Comparison of ENCODE assay signal across 12 mouse cellular contexts in genomic region chr5:34520458-34521209, GRCm38 (mm10). TPM values are rescaled to one million over a fixed set of nuclear protein-coding genes. Genes with fewer than 3 reads are reported as not detected.
DNase-seq lines count a peak whose midpoint lies in the region; TF ChIP-seq lines count a peak whose summit lies in the region.
"Had no signal": no experiment of that assay in that cellular context is flagged by ENCODE, and none has a peak within 500 bp of the region (broad histone marks: within the 10 kb centered on the region; RNA-seq: fewer than 3 reads in every experiment).

No protein-coding gene starts in this region.

- peak overlapping the region; percentile 91 for H3K27ac ChIP-seq in bone marrow macrophage, adult 2 months (ENCODE audit: insufficient read depth, low read depth, low read length)
- H3K27ac ChIP-seq in macrophage = peak overlapping the region; percentile 83
- H3K27ac ChIP-seq: embryonic facial prominence, embryonic 15.5 days; limb, embryonic 12.5 days had no signal

- TF ChIP-seq POLR2A in bone marrow macrophage, adult 2 months (IDR thresholded peaks at IDR 0.05; ENCODE audit: borderline replicate concordance, low read depth, low read length) = no peak

- H3K36me3 ChIP-seq in macrophage (ENCODE audit: inconsistent target) = no peaks in the 10 kb centered on the region
- H3K36me3 ChIP-seq: embryonic facial prominence, embryonic 15.5 days; limb, embryonic 12.5 days had no signal

- H3K79me2 ChIP-seq in macrophage (ENCODE audit: inconsistent target) = peaks cover under 1% of the 10 kb centered on the region; the same call in 1 of the 2 replicates

- H3K4me3 ChIP-seq in bone marrow macrophage, adult 2 months (ENCODE audit: insufficient read depth, low read length) = no peak overlapping the region
- no peak overlapping the region for H3K4me3 ChIP-seq in macrophage (ENCODE audit: inconsistent target)
- H3K4me3 ChIP-seq: embryonic facial prominence, embryonic 15.5 days; limb, embryonic 12.5 days had no signal

- TF ChIP-seq CTCF in bone marrow macrophage, adult 2 months (IDR thresholded peaks at IDR 0.05; ENCODE audit: low read depth, low read length) = no peak

- peaks cover 31% of the 10 kb centered on the region for H3K4me1 ChIP-seq in bone marrow macrophage, adult 2 months (ENCODE audit: control insufficient read depth, insufficient read depth, low read length)
- H3K4me1 ChIP-seq: limb, embryonic 12.5 days had no signal

- peak; percentile 61 to 66 for DNase-seq in spleen, adult 18-20 months
- no peak for DNase-seq in spleen, postnatal 14 days (ENCODE audit: low spot score in 2 of 2)
- DNase-seq in thymus, postnatal 25 days = peak; percentile 77
- DNase-seq in cerebellum, postnatal 36 days = no peak
- no peak for DNase-seq in adrenal gland, postnatal 10 days
- DNase-seq in left cerebral cortex, adult 11 months (ENCODE audit: low spot score) = no peak
- DNase-seq: gastrocnemius, postnatal 10 days; kidney, adult 9 months had no signal

- WGBS in macrophage (ENCODE audit: missing documents) = 32% methylated on average over 10 of the region's 11 CpGs

RNA-seq across cellular contexts. Expression of gene Sh3bp2, which starts 5.0 kb away (rescaled TPM):
- polyA plus RNA-seq in bone marrow macrophage, adult 2 months (2012; ENCODE audit: insufficient read depth, insufficient read length, missing spikeins) = 129 and 132 TPM in 2 replicates
- 100 to 1,000 TPM; 175 to 607 (median 366) TPM for total RNA-seq in macrophage (2018; cell fraction: chromatin; rRNA removed)
- 100 to 1,000 TPM in 18 of 26 experiments, 10 to 100 TPM in 8; 68.6 to 194 (median 120) TPM for total RNA-seq in macrophage (2018; cell fraction: cytosol; rRNA removed)
- 100 to 1,000 TPM; 130 to 352 (median 231) TPM for total RNA-seq in macrophage (2018; cell fraction: nucleus; rRNA removed)
- 112 to 135 TPM (median 116 TPM) in 3 replicates for polyA plus RNA-seq in macrophage (2018)
- total RNA-seq in adrenal gland, postnatal 10 days (2021) = 1 to 10 TPM; 5.9 to 7.0 TPM

RNA-seq across cellular contexts. Expression of gene Tnip2, which starts 6.8 kb away (rescaled TPM):
- polyA plus RNA-seq in bone marrow macrophage, adult 2 months (2012; ENCODE audit: insufficient read depth, insufficient read length, missing spikeins) = 34.2 and 43.9 TPM in 2 replicates
- total RNA-seq in macrophage (2018; cell fraction: chromatin; rRNA removed) = 100 to 1,000 TPM; 108 to 396 (median 174) TPM
- 10 to 100 TPM; 16.4 to 32.3 (median 19.7) TPM for total RNA-seq in macrophage (2018; cell fraction: cytosol; rRNA removed)
- 100 to 1,000 TPM in 14 of 26 experiments, 10 to 100 TPM in 12; 60.1 to 370 (median 104) TPM for total RNA-seq in macrophage (2018; cell fraction: nucleus; rRNA removed)
- polyA plus RNA-seq in macrophage (2018) = 20.0 to 28.2 TPM (median 24.5 TPM) in 3 replicates
- 10 to 100 TPM; 10.6 to 16.1 TPM for total RNA-seq in adrenal gland, postnatal 10 days (2021)

RNA-seq across cellular contexts. Expression of gene Add1, which starts 52.8 kb away (rescaled TPM):
- polyA plus RNA-seq in bone marrow macrophage, adult 2 months (2012; ENCODE audit: insufficient read depth, insufficient read length, missing spikeins) = 120 and 122 TPM in 2 replicates
- total RNA-seq in macrophage (2018; cell fraction: chromatin; rRNA removed) = 100 to 1,000 TPM; 113 to 315 (median 212) TPM
- 100 to 1,000 TPM in 22 of 26 experiments, 10 to 100 TPM in 4; 93.8 to 151 (median 117) TPM for total RNA-seq in macrophage (2018; cell fraction: cytosol; rRNA removed)
- 100 to 1,000 TPM in 25 of 26 experiments, 10 to 100 TPM in 1; 98.1 to 214 (median 158) TPM for total RNA-seq in macrophage (2018; cell fraction: nucleus; rRNA removed)
- 107 to 147 TPM (median 116 TPM) in 3 replicates for polyA plus RNA-seq in macrophage (2018)
- 100 to 1,000 TPM; 135 to 182 TPM for total RNA-seq in adrenal gland, postnatal 10 days (2021)

Comparison
In these comparisons a context has a peak if more than half of its experiments do, and no peak if none do; other contexts are left out.
1. DNase-seq: peak in spleen, adult 18-20 months (2 of 2) and thymus, postnatal 25 days (single experiment); none in spleen, postnatal 14 days (0 of 2), cerebellum, postnatal 36 days (0 of 2), adrenal gland, postnatal 10 days (single experiment) and left cerebral cortex, adult 11 months (single experiment).